26 mouse cellular contexts compared by ENCODE assay signal in genomic region chr16:30834561-30834960, GRCm38 (mm10).
DNase-seq lines count a peak whose midpoint lies in the region; TF ChIP-seq lines count a peak whose summit lies in the region.
"Had no signal": no experiment of that assay in that cellular context is flagged by ENCODE, and none has a peak within 500 bp of the region (broad histone marks: within the 10 kb centered on the region; RNA-seq: fewer than 3 reads in every experiment).

No protein-coding gene starts in this region.

- TF ChIP-seq POLR2A in heart, adult 2 months (IDR thresholded peaks at IDR 0.05; ENCODE audit: insufficient read depth, low read depth, low read length): no peak
- TF ChIP-seq POLR2A in CH12.LX (IDR thresholded peaks at IDR 0.05; ENCODE audit: low read depth, low read length): no peak
- TF ChIP-seq POLR2A in brain, embryonic 14.5 days (IDR thresholded peaks at IDR 0.05; ENCODE audit: borderline replicate concordance, extremely low read depth, insufficient read depth, insufficient read length, poor library complexity, severe bottlenecking): no peak
- no peak for TF ChIP-seq POLR2A in thymus, adult 2 months (IDR thresholded peaks at IDR 0.05; ENCODE audit: control insufficient read depth, extremely low read depth, insufficient read depth, low read length, poor library complexity)

- dilution Hi-C loops in CH12.LX (cut with MboI; ENCODE audit: extremely low pct_ligation_motif_present, extremely low pct_unique_long_range_greater_than_20kb, low sequenced_read_pairs): no loop called here

- TF ChIP-seq EP300 in heart, adult 2 months (IDR thresholded peaks at IDR 0.05; ENCODE audit: insufficient read depth, low read depth, low read length): no peak
- TF ChIP-seq EP300 in CH12.LX (IDR thresholded peaks at IDR 0.05; ENCODE audit: low read length): 0 out of 2 replicates have a peak, but pooled peaks have one; percentile 26

- H3K27ac ChIP-seq in heart, adult 2 months: peak overlapping the region; percentile 69
- H3K27ac ChIP-seq in CH12.LX (ENCODE audit: insufficient read depth, low read depth): no peak overlapping the region
- H3K27ac ChIP-seq in limb, embryonic 10.5 days: peak overlapping the region; percentile 66; the same call in 1 of the 2 replicates
- H3K27ac ChIP-seq in thymus, adult 2 months (ENCODE audit: control insufficient read depth, insufficient read depth, low read length): no peak overlapping the region
- H3K27ac ChIP-seq: forebrain, embryonic 13.5 days; hindbrain, embryonic 12.5 days; hindbrain, postnatal 0 days; left cerebral cortex, adult 2 months; limb, embryonic 15.5 days; liver, embryonic 14.5 days; macrophage; midbrain, embryonic 13.5 days; neural tube, embryonic 13.5 days had no signal

- DNase-seq in heart, adult 2 months: no peak
- no peak for DNase-seq in heart, adult 11 months
- no peak for DNase-seq in CH12.LX (ENCODE audit: extremely low read depth)
- DNase-seq in brain, embryonic 14.5 days (ENCODE audit: low read depth): peak; percentile 82
- DNase-seq in limb, embryonic 10.5 days (ENCODE audit: low spot score): no peak
- DNase-seq in thymus, adult 2 months: no peak
- DNase-seq in adrenal gland, postnatal 36 days: no peak
- DNase-seq: adrenal gland, adult 2 months; cerebellum, adult 2 months; cerebellum, postnatal 14 days; gastrocnemius, postnatal 10 days; heart, postnatal 36 days; kidney, postnatal 10 days; lung, adult 2 months; lung, postnatal 10 days; thymus, postnatal 4 days had no signal

- no peak for TF ChIP-seq RAD21 in CH12.LX (IDR thresholded peaks at IDR 0.05; ENCODE audit: low read depth, low read length)

- WGBS in heart, adult 2 months: 57% methylated on average over 3 of the region's 3 CpGs
- 36% methylated on average over 3 of the region's 3 CpGs for WGBS in limb, embryonic 10.5 days
- 95% methylated on average over 3 of the region's 3 CpGs for WGBS in thymus, adult 2 months

- H3K4me2 ChIP-seq in CH12.LX (ENCODE audit: insufficient read depth, low read depth, poor library complexity, severe bottlenecking): no peak overlapping the region
- H3K4me2 ChIP-seq: forebrain, embryonic 13.5 days; heart, embryonic 11.5 days; hindbrain, embryonic 12.5 days; limb, embryonic 15.5 days; midbrain, embryonic 13.5 days; neural tube, embryonic 13.5 days had no signal

- H3K4me3 ChIP-seq in heart, adult 2 months: no peak overlapping the region
- H3K4me3 ChIP-seq in CH12.LX (replicated peaks in 1 of 3; ENCODE audit: low read depth in 2 of 3, low read length in 2 of 3, poor library complexity in 1 of 3): no peak overlapping the region
- no peak overlapping the region for H3K4me3 ChIP-seq in limb, embryonic 10.5 days
- H3K4me3 ChIP-seq in thymus, adult 2 months (ENCODE audit: control insufficient read depth, insufficient read depth, low read length): no peak overlapping the region
- H3K4me3 ChIP-seq: forebrain, embryonic 13.5 days; hindbrain, embryonic 12.5 days; left cerebral cortex, adult 2 months; limb, embryonic 15.5 days; midbrain, embryonic 13.5 days; neural tube, embryonic 13.5 days had no signal

- in situ Hi-C loops in CH12.LX (cut with MboI; ENCODE audit: low pct_ligation_motif_present, low pct_unique_long_range_greater_than_20kb, low sequenced_read_pairs): no loop called here

- no peak for TF ChIP-seq CTCF in heart, adult 2 months (IDR thresholded peaks at IDR 0.05)
- TF ChIP-seq CTCF in CH12.LX (conservative IDR thresholded peaks at IDR 0.05 in 1 of 2, IDR thresholded peaks at IDR 0.05 in 1 of 2; ENCODE audit: low read depth in 2 of 2, low read length in 2 of 2): no peak
- no peak for TF ChIP-seq CTCF in brain, embryonic 14.5 days (IDR thresholded peaks at IDR 0.05; ENCODE audit: borderline replicate concordance, extremely low read depth, insufficient read depth, insufficient read length)
- TF ChIP-seq CTCF in thymus, adult 2 months (IDR thresholded peaks at IDR 0.05; ENCODE audit: borderline replicate concordance, control insufficient read depth, extremely low read depth, insufficient read depth, low read length, poor library complexity): no peak

- H3K79me2 ChIP-seq in heart, adult 2 months (replicated peaks; ENCODE audit: control insufficient read depth, insufficient read depth, low read length): no peaks in the 10 kb centered on the region
- no peaks in the 10 kb centered on the region for H3K79me2 ChIP-seq in CH12.LX (replicated peaks; ENCODE audit: control insufficient read depth, extremely low read depth, insufficient read depth, poor library complexity, severe bottlenecking)

- H3K9me3 ChIP-seq in CH12.LX (replicated peaks; ENCODE audit: low read length): peaks cover 16% of the 10 kb centered on the region
- no peaks in the 10 kb centered on the region for H3K9me3 ChIP-seq in limb, embryonic 10.5 days (replicated peaks)
- H3K9me3 ChIP-seq: forebrain, embryonic 13.5 days; hindbrain, embryonic 12.5 days; limb, embryonic 15.5 days had no signal

- peaks cover 11% of the 10 kb centered on the region for H3K4me1 ChIP-seq in heart, adult 2 months (ENCODE audit: control insufficient read depth, insufficient read depth, low read length)
- H3K4me1 ChIP-seq in CH12.LX (ENCODE audit: control insufficient read depth in 1 of 2, insufficient read depth in 2 of 2): peaks cover 32 to 51% of the 10 kb centered on the region in 2 experiments
- peaks cover 25% of the 10 kb centered on the region for H3K4me1 ChIP-seq in limb, embryonic 10.5 days
- no peaks in the 10 kb centered on the region for H3K4me1 ChIP-seq in thymus, adult 2 months (replicated peaks; ENCODE audit: control insufficient read depth, insufficient read depth, low read length)
- H3K4me1 ChIP-seq: hindbrain, embryonic 12.5 days; midbrain, embryonic 13.5 days; neural tube, embryonic 13.5 days had no signal

- intact Hi-C loops in heart, adult 2 months (cut with DNase I): loop anchor here (2.0 kb wide), 1 partner anchor 14 kb away; no protein-coding TSS in a partner anchor

- H3K9ac ChIP-seq in heart, adult 2 months (ENCODE audit: low read depth, low read length): no peak overlapping the region
- H3K9ac ChIP-seq in CH12.LX (ENCODE audit: insufficient read depth, low read depth): no peak overlapping the region
- H3K9ac ChIP-seq: forebrain, embryonic 13.5 days; hindbrain, embryonic 12.5 days; limb, embryonic 15.5 days; liver, embryonic 14.5 days; midbrain, embryonic 13.5 days; neural tube, embryonic 13.5 days had no signal

- H3K27me3 ChIP-seq in heart, adult 2 months (ENCODE audit: control insufficient read depth, insufficient read depth, low read length): no peaks in the 10 kb centered on the region
- no peaks in the 10 kb centered on the region for H3K27me3 ChIP-seq in CH12.LX (replicated peaks)
- H3K27me3 ChIP-seq in limb, embryonic 10.5 days (ENCODE audit: low read depth, poor library complexity, severe bottlenecking): no peaks in the 10 kb centered on the region
- H3K27me3 ChIP-seq in thymus, adult 2 months (ENCODE audit: control insufficient read depth, insufficient read depth, low read length): no peaks in the 10 kb centered on the region
- H3K27me3 ChIP-seq: forebrain, embryonic 13.5 days; hindbrain, embryonic 12.5 days; limb, embryonic 15.5 days; midbrain, embryonic 13.5 days; neural tube, embryonic 13.5 days had no signal

- H3K36me3 ChIP-seq in heart, adult 2 months (ENCODE audit: control insufficient read depth, insufficient read depth, low read length): no peaks in the 10 kb centered on the region
- H3K36me3 ChIP-seq in CH12.LX (replicated peaks in 1 of 2; ENCODE audit: control insufficient read depth in 1 of 2, insufficient read depth in 1 of 2, low read length in 1 of 2): no peaks in the 10 kb centered on the region
- H3K36me3 ChIP-seq in limb, embryonic 10.5 days: no peaks in the 10 kb centered on the region
- no peaks in the 10 kb centered on the region for H3K36me3 ChIP-seq in thymus, adult 2 months (ENCODE audit: control insufficient read depth, insufficient read depth, low read length)
- H3K36me3 ChIP-seq: hindbrain, embryonic 12.5 days; limb, embryonic 15.5 days; midbrain, embryonic 13.5 days; neural tube, embryonic 13.5 days had no signal

TF ChIP-seq in CH12.LX, 34 proteins besides CTCF, POLR2A, EP300 and RAD21:
- TF ChIP-seq MAFK (IDR thresholded peaks at IDR 0.05; ENCODE audit: insufficient replicate concordance, low read length) (0 out of 2 replicates have a peak, but pooled peaks have one; percentile 16), TBP (conservative IDR thresholded peaks at IDR 0.05; ENCODE audit: low read depth, low read length) (no peak), SMC3 (IDR thresholded peaks at IDR 0.05; ENCODE audit: low read depth, low read length) (no peak), MXI1 (IDR thresholded peaks at IDR 0.05; ENCODE audit: low read depth, low read length) (no peak), MYC (IDR thresholded peaks at IDR 0.05; ENCODE audit: low read depth, low read length) (no peak)
TF ChIP-seq in CH12.LX: peak in this region for 1.

Comparison
In these comparisons a context has a peak if more than half of its experiments do, and no peak if none do; other contexts are left out.
1. H3K27ac ChIP-seq: peak in heart, adult 2 months (single experiment) and limb, embryonic 10.5 days (single experiment); none in CH12.LX (single experiment) and thymus, adult 2 months (single experiment).